Mouse (Mus musculus): Measurements from ENCODE around the gene Pax4. TPM values are rescaled to one million over a fixed set of nuclear protein-coding genes. Genes with fewer than 3 reads are reported as not detected.

Pax4 gene
- polyA plus RNA-seq, 1 experiment from 2014 or later = not detected

- peaks cover 11% of the 10 kb centered on the region; the same call in 1 of the 2 replicates for H3K36me3 ChIP-seq (ENCODE audit: inconsistent target)
- H3K4me3 ChIP-seq (ENCODE audit: inconsistent target) = no peak overlapping the region
- no peak overlapping the region for H3K27ac ChIP-seq
- WGBS (ENCODE audit: missing documents) = 92% methylated on average over 6 of the region's 6 CpGs
- peaks cover 38% of the 10 kb centered on the region for H3K79me2 ChIP-seq (ENCODE audit: inconsistent target)
Observed at GRCm38 (mm10) chr6:28425019-28425418, 24.1 kb downstream of the Pax4 start.

DNA sequence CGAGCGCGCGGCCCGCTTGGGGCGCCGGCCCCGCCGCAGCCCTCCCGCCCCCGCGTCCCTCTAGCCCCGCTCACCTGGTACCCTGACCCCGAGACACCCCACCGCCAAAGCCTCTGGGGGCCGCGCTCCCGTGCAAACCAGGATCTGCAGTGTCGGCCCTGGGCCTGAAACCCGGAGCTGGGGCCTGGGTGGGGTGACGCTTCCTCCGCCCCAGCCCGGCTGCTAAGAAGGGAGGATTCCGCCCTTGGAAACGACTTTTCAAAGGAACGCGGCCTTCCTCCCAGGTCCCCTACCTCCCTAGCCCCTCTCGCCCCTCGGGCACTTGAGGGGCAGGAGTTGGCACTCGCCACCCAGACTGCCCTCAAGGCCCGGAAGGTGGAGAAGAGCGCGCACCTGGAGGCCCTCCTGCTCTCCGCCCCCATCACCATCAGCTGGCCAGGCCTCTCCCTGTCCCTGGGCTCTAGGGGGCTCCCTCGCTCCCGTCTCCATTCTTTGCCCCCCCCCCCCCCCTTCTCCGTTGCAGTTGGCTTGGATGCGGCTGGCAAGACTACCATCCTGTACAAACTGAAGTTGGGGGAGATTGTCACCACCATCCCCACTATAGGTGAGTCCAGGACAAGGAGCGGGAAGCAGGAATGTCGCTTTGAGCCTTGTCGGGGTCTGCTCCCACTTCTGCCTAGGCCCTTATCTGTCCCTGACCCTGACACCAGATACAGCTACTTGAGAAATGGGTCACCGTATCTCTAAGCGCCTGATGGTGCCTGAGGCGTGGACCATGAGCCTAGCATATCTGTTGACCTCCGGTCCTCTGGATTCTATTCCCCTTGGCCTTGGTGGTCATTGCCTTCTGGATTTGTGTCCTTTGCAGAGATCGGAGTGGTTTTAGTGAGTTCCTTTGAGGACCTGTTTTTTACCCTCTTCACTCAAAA is 25.1 kb downstream of the Pax4 start:
- WGBS (ENCODE audit: missing documents) = 16% methylated on average over 45 of the region's 46 CpGs
- H3K79me2 ChIP-seq (ENCODE audit: inconsistent target) = peaks cover 47% of the 10 kb centered on the region
- H3K27ac ChIP-seq = peak overlapping the region; percentile 34; the same call in 1 of the 2 replicates
- H3K36me3 ChIP-seq (ENCODE audit: inconsistent target) = peaks cover 17% of the 10 kb centered on the region; the same call in 1 of the 2 replicates
- H3K4me3 ChIP-seq (ENCODE audit: inconsistent target) = peak overlapping the region; percentile 61

GRCm38 (mm10) chr6:28423313-28423712 is 25.8 kb downstream of the Pax4 start, which contains the start of gene Arf5:
TSS of gene Arf5 (plus strand) at chr6:28423560.
- H3K79me2 ChIP-seq (ENCODE audit: inconsistent target) = peaks cover 55% of the 10 kb centered on the region

GRCm38 (mm10) chr6:28422651-28423290 is 26.4 kb downstream of the Pax4 start:
- WGBS (ENCODE audit: missing documents) = 77% methylated on average over 10 of the region's 15 CpGs
- Histone ChIP-seq H3K79me2 (ENCODE audit: inconsistent target) (peaks cover 60% of the 10 kb centered on the region), H3K27ac (peak overlapping the region; percentile 35; the same call in 1 of the 2 replicates), H3K4me3 (ENCODE audit: inconsistent target) (peak overlapping the region; percentile 14; the same call in 1 of the 2 replicates), H3K36me3 (ENCODE audit: inconsistent target) (peaks cover 29% of the 10 kb centered on the region)

More at GRCm38 (mm10) chr6:28423313-28423712, 25.8 kb downstream of the Pax4 start, which contains the start of gene Arf5:
- H3K27ac ChIP-seq = peak within 1 kb of the TSS; percentile 35; the same call in 1 of the 2 replicates
- 2% methylated on average over 10 of the region's 42 CpGs for WGBS (ENCODE audit: missing documents)
- peak within 1 kb of the TSS; percentile 61 for H3K4me3 ChIP-seq (ENCODE audit: inconsistent target)
- H3K36me3 ChIP-seq (ENCODE audit: inconsistent target) = peaks cover 25% of the 10 kb centered on the region

GRCm38 (mm10) chr6:28421469-28422000 is 27.6 kb downstream of the Pax4 start:
- peak overlapping the region; percentile 68 for H3K4me3 ChIP-seq (ENCODE audit: inconsistent target)
- H3K79me2 ChIP-seq (ENCODE audit: inconsistent target) = peaks cover 61% of the 10 kb centered on the region
- 2% methylated on average over 27 of the region's 27 CpGs for WGBS (ENCODE audit: missing documents)
- peak overlapping the region; percentile 15; the same call in 1 of the 2 replicates for H3K27ac ChIP-seq
- H3K36me3 ChIP-seq (ENCODE audit: inconsistent target) = peaks cover 34% of the 10 kb centered on the region

DNA sequence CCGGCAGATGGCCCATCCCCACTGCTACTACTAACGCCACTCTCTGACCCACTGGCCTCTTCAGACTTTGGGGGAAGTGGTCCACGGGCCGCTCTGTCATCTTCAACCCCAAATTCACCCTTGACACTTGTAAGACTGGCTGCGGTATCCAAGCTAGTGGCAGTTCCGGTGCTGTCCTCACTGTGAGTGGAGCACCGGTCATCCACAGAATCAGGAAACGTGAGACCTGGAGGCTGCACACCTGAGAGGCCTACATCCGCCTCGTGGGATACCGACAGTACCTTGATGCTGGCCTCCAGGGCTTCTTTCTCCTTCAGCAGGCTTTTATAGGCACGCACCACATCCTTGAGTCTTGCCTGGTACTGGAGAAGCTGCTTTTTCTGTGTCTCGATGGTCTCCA is 28.3 kb downstream of the Pax4 start:
- Histone ChIP-seq H3K4me3 (ENCODE audit: inconsistent target) (peak overlapping the region; percentile 68), H3K27ac (0 out of 2 replicates have a peak overlapping the region, but pooled peaks have one; percentile 15), H3K36me3 (ENCODE audit: inconsistent target) (peaks cover 29% of the 10 kb centered on the region), H3K79me2 (ENCODE audit: inconsistent target) (peaks cover 61% of the 10 kb centered on the region)
- 46% methylated on average over 13 of the region's 13 CpGs for WGBS (ENCODE audit: missing documents)

GRCm38 (mm10) chr6:28420361-28420760 is 28.8 kb downstream of the Pax4 start:
- H3K79me2 ChIP-seq (ENCODE audit: inconsistent target) = peaks cover 61% of the 10 kb centered on the region
- H3K27ac ChIP-seq = no peak overlapping the region
- H3K36me3 ChIP-seq (ENCODE audit: inconsistent target) = peaks cover 34% of the 10 kb centered on the region
- 88% methylated on average over 17 of the region's 17 CpGs for WGBS (ENCODE audit: missing documents)
- peak overlapping the region; percentile 68; the same call in 1 of the 2 replicates for H3K4me3 ChIP-seq (ENCODE audit: inconsistent target)

DNA sequence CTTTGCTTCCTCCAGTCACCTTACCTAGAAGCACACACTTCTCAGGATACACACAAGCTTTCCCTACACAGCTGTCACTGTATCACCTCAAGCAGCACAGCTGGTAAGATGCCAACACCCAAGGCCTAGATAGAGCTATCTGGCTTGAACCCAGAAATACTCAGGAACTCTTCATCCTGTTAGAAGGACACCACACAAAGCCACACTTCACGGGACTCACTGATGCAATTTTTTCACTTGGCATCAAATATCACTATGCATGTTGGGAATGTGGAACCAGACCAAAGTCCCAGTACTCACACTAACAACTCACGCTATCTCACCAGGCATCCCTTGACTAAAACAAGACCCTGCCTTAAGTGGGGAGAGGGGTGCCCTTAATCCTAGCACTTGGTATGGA is 29.5 kb downstream of the Pax4 start:
- Histone ChIP-seq H3K4me3 (ENCODE audit: inconsistent target) (no peak overlapping the region), H3K36me3 (ENCODE audit: inconsistent target) (peaks cover 38% of the 10 kb centered on the region), H3K27ac (no peak overlapping the region), H3K79me2 (ENCODE audit: inconsistent target) (peaks cover 56% of the 10 kb centered on the region)
- whole genome bisulfite sequencing (ENCODE audit: missing documents) = 57% methylated on average over 2 of the region's 2 CpGs

DNA sequence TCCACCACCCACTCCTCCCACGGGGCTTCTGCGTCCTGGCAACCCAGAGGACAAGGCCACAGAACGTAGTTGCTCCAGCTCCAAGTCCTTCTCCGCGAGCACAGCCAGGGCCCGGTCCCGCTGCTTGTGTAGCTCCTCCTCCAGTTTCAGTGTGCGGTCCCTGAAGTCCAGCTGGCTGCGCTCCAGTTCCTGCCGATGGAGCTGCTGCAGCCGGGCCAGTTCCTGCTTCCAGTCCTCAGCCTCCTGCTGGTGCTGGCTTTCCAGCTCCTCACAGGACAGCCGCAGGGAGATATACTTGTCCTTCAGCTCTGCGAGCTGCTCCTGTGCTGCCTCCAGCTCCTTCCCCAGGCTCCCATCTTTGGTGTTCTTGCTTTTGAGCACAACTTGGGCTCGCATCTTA is 30.7 kb downstream of the Pax4 start:
- WGBS (ENCODE audit: missing documents) = 94% methylated on average over 14 of the region's 14 CpGs

GRCm38 (mm10) chr6:28416981-28417380 is 32.2 kb downstream of the Pax4 start:
- Histone ChIP-seq H3K79me2 (ENCODE audit: inconsistent target) (peaks cover 43% of the 10 kb centered on the region; the same call in 1 of the 2 replicates), H3K27ac (no peak overlapping the region), H3K36me3 (ENCODE audit: inconsistent target) (peaks cover 38% of the 10 kb centered on the region), H3K4me3 (ENCODE audit: inconsistent target) (no peak overlapping the region)
- 96% methylated on average over 4 of the region's 4 CpGs for WGBS (ENCODE audit: missing documents)

More for the DNA sequence above, 30.7 kb downstream of the Pax4 start:
- Histone ChIP-seq H3K36me3 (ENCODE audit: inconsistent target) (peaks cover 38% of the 10 kb centered on the region), H3K27ac (no peak overlapping the region), H3K79me2 (ENCODE audit: inconsistent target) (peaks cover 46% of the 10 kb centered on the region; the same call in 1 of the 2 replicates), H3K4me3 (ENCODE audit: inconsistent target) (no peak overlapping the region)

DNA sequence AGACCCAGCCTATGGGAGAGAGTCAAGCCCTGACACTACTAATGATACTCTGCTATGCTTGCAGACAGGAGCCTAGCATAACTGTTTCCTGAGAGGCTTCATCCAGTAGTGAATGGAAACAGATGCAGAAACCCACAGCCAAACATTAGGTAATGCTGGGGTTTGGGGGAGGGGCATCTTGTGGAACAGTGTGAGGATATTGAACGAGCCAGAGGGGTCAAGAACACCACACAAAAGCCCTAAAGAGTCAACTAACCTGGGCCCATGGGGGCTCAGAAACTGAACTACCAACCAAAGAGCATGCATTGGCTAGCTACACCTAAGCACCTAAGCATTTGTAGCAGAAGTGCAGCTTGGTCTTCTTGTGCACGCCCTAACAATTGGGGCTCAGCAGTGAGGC is 37.9 kb downstream of the Pax4 start:
- Histone ChIP-seq H3K27ac (no peak overlapping the region), H3K36me3 (ENCODE audit: inconsistent target) (peaks cover 9% of the 10 kb centered on the region; the same call in 1 of the 2 replicates), H3K79me2 (ENCODE audit: inconsistent target) (no peaks in the 10 kb centered on the region), H3K4me3 (ENCODE audit: inconsistent target) (no peak overlapping the region)
- WGBS (ENCODE audit: missing documents) = 51% methylated on average over 2 of the region's 2 CpGs

DNA sequence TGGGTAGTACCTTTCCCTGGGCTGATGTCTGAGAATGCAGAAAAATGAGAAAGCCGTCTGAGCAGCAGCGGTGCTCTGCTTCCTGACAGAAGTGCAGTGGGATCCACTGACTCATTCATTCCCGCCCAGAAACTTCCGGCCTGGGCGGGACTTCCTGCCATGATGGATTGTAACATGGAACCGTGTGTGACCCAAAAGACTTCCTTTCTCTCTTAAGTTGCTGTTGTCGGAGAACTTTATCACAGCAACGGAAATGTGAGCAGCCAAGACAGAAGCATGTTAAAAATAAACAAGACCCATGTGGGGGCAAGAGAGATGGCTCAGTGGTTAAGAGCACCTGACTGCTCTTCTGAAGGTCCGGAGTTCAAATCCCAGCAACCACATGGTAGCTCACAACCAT is 39.1 kb downstream of the Pax4 start:
- 29% methylated on average over 9 of the region's 9 CpGs for WGBS (ENCODE audit: missing documents)
- H3K36me3 ChIP-seq (ENCODE audit: inconsistent target) = peaks cover under 1% of the 10 kb centered on the region; the same call in 1 of the 2 replicates
- H3K4me3 ChIP-seq (ENCODE audit: inconsistent target) = peak overlapping the region; percentile 12; the same call in 1 of the 2 replicates
- H3K27ac ChIP-seq = peak overlapping the region; percentile 12; the same call in 1 of the 2 replicates
- H3K79me2 ChIP-seq (ENCODE audit: inconsistent target) = no peaks in the 10 kb centered on the region

DNA sequence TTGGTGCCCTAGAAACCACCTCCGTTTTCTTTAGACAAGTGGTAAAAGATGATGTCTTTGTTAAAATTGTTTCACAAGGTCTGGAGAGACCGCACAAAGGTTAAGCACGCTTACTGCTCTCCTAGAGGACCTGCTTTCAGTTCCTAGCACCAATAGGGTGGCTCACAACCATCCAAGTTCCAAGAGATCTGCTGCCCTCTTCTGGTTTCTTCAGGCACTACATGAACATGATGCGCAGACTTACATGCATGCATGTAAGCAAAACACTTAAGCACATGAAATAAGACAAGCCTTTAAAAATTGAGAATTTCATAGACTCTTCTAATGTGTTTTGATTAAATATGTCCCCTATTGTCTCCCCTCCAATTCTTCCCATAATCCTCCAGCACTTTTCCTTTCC is 49.4 kb downstream of the Pax4 start:
- no peaks in the 10 kb centered on the region for H3K79me2 ChIP-seq (ENCODE audit: inconsistent target)
- no peaks in the 10 kb centered on the region for H3K36me3 ChIP-seq (ENCODE audit: inconsistent target)
- H3K27ac ChIP-seq = no peak overlapping the region
- H3K4me3 ChIP-seq (ENCODE audit: inconsistent target) = no peak overlapping the region
- WGBS (ENCODE audit: missing documents) = 94% methylated on average over 4 of the region's 4 CpGs

- no peak overlapping the region for H3K27ac ChIP-seq
- 92% methylated on average over 3 of the region's 3 CpGs for WGBS (ENCODE audit: missing documents)
Observed at GRCm38 (mm10) chr6:28398726-28399125, 50.4 kb downstream of the Pax4 start.

More at GRCm38 (mm10) chr6:28398726-28399125, 50.4 kb downstream of the Pax4 start:
- no peaks in the 10 kb centered on the region for H3K36me3 ChIP-seq (ENCODE audit: inconsistent target)
- H3K4me3 ChIP-seq (ENCODE audit: inconsistent target) = no peak overlapping the region
- H3K79me2 ChIP-seq (ENCODE audit: inconsistent target) = no peaks in the 10 kb centered on the region
